Mouse (Mus musculus) right cerebral cortex, postnatal 36 days (tissue): ENCODE measurements around the gene Aqp9.

Experiments used
- DNase-seq, 2 experiments: peaks; one replicate each; pipeline ENCODE4 v3.0.0; 2022; ENCODE audit warnings: low spot score in 2 of 2, mixed read lengths in 1 of 2

The Aqp9 gene

GRCm38 (mm10) chr9:71168511-71168910, at the start of gene Aqp9:
TSS of gene Aqp9 (minus strand) at chr9:71168682.
- no peak for DNase-seq

GRCm38 (mm10) chr9:71217793-71218095, 49.3 kb upstream of the Aqp9 start:
- DNase-seq, result no peak

- DNase-seq, result no peak
Measured at GRCm38 (mm10) chr9:71216996-71217792, 48.7 kb upstream of the Aqp9 start.

GRCm38 (mm10) chr9:71216036-71216995, 47.8 kb upstream of the Aqp9 start:
- DNase-seq, result no peak

- no peak for DNase-seq
Measured at GRCm38 (mm10) chr9:71215248-71216035, 47.0 kb upstream of the Aqp9 start, which contains the start of gene Aldh1a2. TSS of gene Aldh1a2 (plus strand) at chr9:71215789.

- DNase-seq, result no peak
Measured at GRCm38 (mm10) chr9:71213636-71214035, 45.2 kb upstream of the Aqp9 start.

- no peak for DNase-seq
Measured at GRCm38 (mm10) chr9:71210870-71211269, 42.4 kb upstream of the Aqp9 start.

GRCm38 (mm10) chr9:71209299-71209698, 40.8 kb upstream of the Aqp9 start:
- DNase-seq, result no peak

- DNase-seq, result no peak
Measured at GRCm38 (mm10) chr9:71202265-71202664, 33.8 kb upstream of the Aqp9 start.

- no peak for DNase-seq
Measured at GRCm38 (mm10) chr9:71198826-71199225, 30.3 kb upstream of the Aqp9 start.

GRCm38 (mm10) chr9:71188647-71189415, 20.3 kb upstream of the Aqp9 start:
- peak in 1 of 2 experiments; percentile 12 for DNase-seq

GRCm38 (mm10) chr9:71187396-71187795, 18.9 kb upstream of the Aqp9 start:
- no peak for DNase-seq

GRCm38 (mm10) chr9:71185823-71186222, 17.3 kb upstream of the Aqp9 start:
- no peak for DNase-seq

GRCm38 (mm10) chr9:71185285-71185684, 16.8 kb upstream of the Aqp9 start:
- DNase-seq, result no peak

- DNase-seq, result no peak
Measured at GRCm38 (mm10) chr9:71179964-71180700, 11.7 kb upstream of the Aqp9 start.

- no peak for DNase-seq
Measured at GRCm38 (mm10) chr9:71179276-71179896, 10.9 kb upstream of the Aqp9 start.

- DNase-seq, result no peak
Measured at GRCm38 (mm10) chr9:71175686-71176085, 7.2 kb upstream of the Aqp9 start.

- DNase-seq, result no peak
Measured at GRCm38 (mm10) chr9:71174316-71174975, 6.0 kb upstream of the Aqp9 start.

- DNase-seq, result no peak
Measured at GRCm38 (mm10) chr9:71173533-71173932, 5.1 kb upstream of the Aqp9 start.
